Mouse (Mus musculus) stomach, postnatal 0 days (tissue): ENCODE data around the gene Fbxl18.

Experiments used
- CTCF ChIP-seq: IDR thresholded peaks from 2 replicates; pipeline ENCODE4 v1.5.1; 2016; ENCODE audit warnings: antibody characterized with exemption, low read depth, mild to moderate bottlenecking, moderate library complexity
- EP300 ChIP-seq: optimal IDR thresholded peaks from 2 replicates; pipeline ENCODE3; 2016; ENCODE audit warnings: antibody characterized with exemption

- no peak for TF ChIP-seq EP300
- no peak for TF ChIP-seq CTCF
Observed at GRCm38 (mm10) chr5:142848149-142848548, 47.1 kb downstream of the Fbxl18 start.
